Mouse (Mus musculus): ENCODE measurements around the gene Lipa.

The Lipa gene

GRCm38 (mm10) chr19:34526941-34527682, at the start of gene Lipa:
Lipa (minus strand) TSS chr19:34527474.
- peak; percentile 93 for DNase-seq

- DNase-seq, result no peak
These were observed 46.4 kb upstream of the Lipa start for GRCm38 (mm10) chr19:34573650-34574049.

- DNase-seq, result no peak
These were observed 43.8 kb upstream of the Lipa start for GRCm38 (mm10) chr19:34571080-34571479.

GRCm38 (mm10) chr19:34569896-34570476, 42.7 kb upstream of the Lipa start:
- DNase-seq, result no peak

GRCm38 (mm10) chr19:34568988-34569895, 42.0 kb upstream of the Lipa start:
- DNase-seq, result no peak

- no peak for DNase-seq
These were observed 39.0 kb upstream of the Lipa start for GRCm38 (mm10) chr19:34566178-34566784.

- no peak for DNase-seq
These were observed 35.3 kb upstream of the Lipa start for GRCm38 (mm10) chr19:34562556-34562955.

GRCm38 (mm10) chr19:34556621-34557020, 29.3 kb upstream of the Lipa start:
- no peak for DNase-seq

GRCm38 (mm10) chr19:34554061-34554460, 26.8 kb upstream of the Lipa start:
- DNase-seq, result no peak

- no peak for DNase-seq
These were observed 26.2 kb upstream of the Lipa start for GRCm38 (mm10) chr19:34553522-34553921.

- no peak for DNase-seq
These were observed 25.7 kb upstream of the Lipa start for GRCm38 (mm10) chr19:34553021-34553420.

GRCm38 (mm10) chr19:34551981-34552380, 24.7 kb upstream of the Lipa start:
- peak; percentile 36 for DNase-seq

- DNase-seq, result peak; percentile 85
These were observed 23.4 kb upstream of the Lipa start, which contains the start of gene Ifit2 for GRCm38 (mm10) chr19:34550534-34551223. Ifit2 (plus strand) TSS chr19:34550694.

GRCm38 (mm10) chr19:34550205-34550533, 22.9 kb upstream of the Lipa start:
- DNase-seq, result no peak

GRCm38 (mm10) chr19:34547976-34548375, 20.7 kb upstream of the Lipa start:
- DNase-seq, result peak; percentile 89

- DNase-seq, result no peak
These were observed 18.9 kb upstream of the Lipa start for GRCm38 (mm10) chr19:34546211-34546610.

- DNase-seq, result no peak
These were observed 12.1 kb upstream of the Lipa start for GRCm38 (mm10) chr19:34539422-34539821.

GRCm38 (mm10) chr19:34532061-34532751, 4.9 kb upstream of the Lipa start:
- DNase-seq, result no peak

- peak; percentile 70 for DNase-seq
These were observed 852 bp downstream of the Lipa start for GRCm38 (mm10) chr19:34526321-34526923.

GRCm38 (mm10) chr19:34524646-34525045, 2.6 kb downstream of the Lipa start:
- DNase-seq, result no peak

GRCm38 (mm10) chr19:34523106-34523725, 4.1 kb downstream of the Lipa start:
- DNase-seq, result no peak
